Mouse (Mus musculus) kidney, adult 2 months (tissue): ENCODE results near the gene Tasp1. TPM values are rescaled to one million over a fixed set of nuclear protein-coding genes. Genes with fewer than 3 reads are reported as not detected.

Experiments
- DNase-seq: peaks from one replicate; pipeline ENCODE4 v3.0.0; 2021
- H3K27ac ChIP-seq: fragments of 200-500 bp; 2 replicates; pipeline ENCODE4 v1.5.1; 2012; ENCODE audit warnings: low read depth, low read length, control low read depth, inconsistent platforms; ENCODE audit not compliant: insufficient read depth
- H3K27me3 ChIP-seq: fragments of 200-500 bp; replicated peaks from 2 replicates; pipeline ENCODE4 v1.6.1; 2012; ENCODE audit warnings: mild to moderate bottlenecking, moderate library complexity, low read length, inconsistent platforms; ENCODE audit not compliant: control insufficient read depth, insufficient read depth
- H3K36me3 ChIP-seq: fragments of 200-500 bp; 2 replicates; pipeline ENCODE4 v1.6.1; 2012; ENCODE audit warnings: mild to moderate bottlenecking, moderate library complexity, low read length, inconsistent platforms; ENCODE audit not compliant: control insufficient read depth, insufficient read depth
- H3K4me1 ChIP-seq: fragments of 200-500 bp; 2 replicates; pipeline ENCODE4 v1.6.1; 2011; ENCODE audit warnings: low read length; ENCODE audit not compliant: control insufficient read depth, insufficient read depth
- H3K4me3 ChIP-seq: fragments of 200-500 bp; 2 replicates; pipeline ENCODE4 v1.5.1; 2011; ENCODE audit warnings: mild to moderate bottlenecking, low read depth, low read length, control low read depth; ENCODE audit not compliant: insufficient read depth
- CTCF ChIP-seq: fragments of 200-500 bp; conservative IDR thresholded peaks from 2 replicates; pipeline ENCODE4 v1.5.1; 2011; ENCODE audit warnings: low read depth, mild to moderate bottlenecking, control low read depth, low read length, moderate library complexity, mixed read lengths; ENCODE audit not compliant: insufficient read depth, insufficient read length
- POLR2A ChIP-seq: fragments of 200-500 bp; IDR thresholded peaks from one replicate; pipeline ENCODE4 v1.6.1; 2011; ENCODE audit warnings: low read depth, low read length, control low read depth
- WGBS: fragments of 180-500 bp; shearing (Covaris S2); methylation state at CpG from one replicate; pipeline ENCODE4 v1.1.7; 2018; 5-methylcytosine and 5-hydroxymethylcytosine counted together
- polyA plus RNA-seq: library from polyadenylated mRNA; depleted of rRNA; stranded (reverse); fragments of >200 nt; gene quantifications from 2 replicates; pipeline ENCODE4 v1.2.3, GENCODE M21; 2012

The Tasp1 gene
- polyA plus RNA-seq, 1 experiment = 5.0 TPM

- peaks cover 3% of the 10 kb centered on the region for H3K36me3 ChIP-seq
- DNase-seq = no peak
- H3K4me3 ChIP-seq = no peak overlapping the region
- WGBS = 91% methylated on average over 2 of the region's 2 CpGs
- no peak overlapping the region for H3K27ac ChIP-seq
- no peak for TF ChIP-seq POLR2A
- no peaks in the 10 kb centered on the region for H3K4me1 ChIP-seq
- no peaks in the 10 kb centered on the region for H3K27me3 ChIP-seq
Observed at GRCm38 (mm10) chr2:140051607-140052126, 14.9 kb downstream of the Tasp1 start.

- no peak for DNase-seq
- TF ChIP-seq POLR2A (no peak), CTCF (no peak)
- H3K4me3 ChIP-seq = no peak overlapping the region
- no peaks in the 10 kb centered on the region; the same call in 1 of the 2 replicates for H3K36me3 ChIP-seq
- no peaks in the 10 kb centered on the region for H3K27me3 ChIP-seq
- WGBS = 77% methylated on average over 2 of the region's 2 CpGs
- H3K4me1 ChIP-seq = no peaks in the 10 kb centered on the region
- no peak overlapping the region for H3K27ac ChIP-seq
Observed at GRCm38 (mm10) chr2:140042522-140043131, 24.0 kb downstream of the Tasp1 start.

GRCm38 (mm10) chr2:140042081-140042480 lies 24.5 kb downstream of the Tasp1 start:
- Histone ChIP-seq H3K4me1 (no peaks in the 10 kb centered on the region), H3K4me3 (no peak overlapping the region), H3K36me3 (no peaks in the 10 kb centered on the region), H3K27ac (no peak overlapping the region), H3K27me3 (no peaks in the 10 kb centered on the region)
- DNase-seq = no peak
- no peak for TF ChIP-seq POLR2A
- TF ChIP-seq CTCF = no peak
- WGBS = 77% methylated on average over 10 of the region's 10 CpGs

DNA sequence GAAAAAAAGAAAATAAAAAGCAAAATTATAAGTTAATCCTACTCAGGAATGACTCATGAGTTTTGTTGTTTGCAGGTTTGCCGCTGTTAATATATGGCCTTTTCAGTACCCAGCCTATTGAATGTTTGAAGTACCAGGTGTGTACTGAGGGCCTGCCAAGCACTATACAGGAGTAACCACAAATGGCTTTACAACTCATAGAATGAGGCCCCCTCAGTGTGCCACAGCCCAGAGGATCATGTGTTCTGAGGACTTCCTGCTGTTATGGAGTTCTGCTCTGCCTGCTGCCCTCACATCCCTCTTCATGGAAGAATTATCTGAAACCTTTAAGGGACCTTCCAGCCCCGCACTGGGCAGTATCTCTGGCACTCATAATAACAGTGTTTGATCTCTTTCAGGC lies 29.1 kb downstream of the Tasp1 start:
- Histone ChIP-seq H3K27ac (no peak overlapping the region), H3K4me3 (no peak overlapping the region), H3K36me3 (no peaks in the 10 kb centered on the region), H3K4me1 (no peaks in the 10 kb centered on the region), H3K27me3 (no peaks in the 10 kb centered on the region)
- 89% methylated on average over 2 of the region's 2 CpGs for WGBS
- no peak for TF ChIP-seq CTCF
- no peak for TF ChIP-seq POLR2A
- no peak for DNase-seq

- no peak overlapping the region for H3K4me3 ChIP-seq
Observed at GRCm38 (mm10) chr2:140036854-140037253, 29.8 kb downstream of the Tasp1 start.

DNA sequence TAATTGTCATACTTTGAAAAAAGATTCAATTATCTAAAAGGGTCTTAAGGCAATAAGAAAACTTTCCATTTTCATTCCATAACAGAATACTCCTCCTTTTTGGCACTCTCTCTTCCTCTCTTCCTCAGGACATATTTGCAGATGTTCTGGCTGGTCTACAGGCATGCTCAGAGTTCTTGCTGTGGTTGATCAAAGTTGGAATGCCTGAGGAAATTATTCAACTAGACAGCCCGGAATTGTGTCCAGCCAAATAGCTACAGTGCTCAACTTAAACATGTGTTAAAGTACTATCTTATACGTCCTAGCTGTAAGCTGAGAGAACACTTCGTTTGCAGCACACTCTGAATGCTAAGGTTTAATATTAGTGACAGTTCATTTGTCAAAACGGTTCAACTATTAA lies 41.7 kb downstream of the Tasp1 start:
- Histone ChIP-seq H3K27me3 (no peaks in the 10 kb centered on the region), H3K4me3 (no peak overlapping the region), H3K27ac (no peak overlapping the region), H3K4me1 (no peaks in the 10 kb centered on the region), H3K36me3 (no peaks in the 10 kb centered on the region)
- WGBS = 53% methylated on average over 4 of the region's 4 CpGs
- TF ChIP-seq POLR2A = no peak
- no peak for TF ChIP-seq CTCF
- no peak for DNase-seq

More at GRCm38 (mm10) chr2:140036854-140037253, 29.8 kb downstream of the Tasp1 start:
- no peaks in the 10 kb centered on the region for H3K27me3 ChIP-seq
- H3K36me3 ChIP-seq = no peaks in the 10 kb centered on the region
- H3K27ac ChIP-seq = no peak overlapping the region
- H3K4me1 ChIP-seq = no peaks in the 10 kb centered on the region
- no peak for DNase-seq
- TF ChIP-seq POLR2A = no peak
- no peak for TF ChIP-seq CTCF

DNA sequence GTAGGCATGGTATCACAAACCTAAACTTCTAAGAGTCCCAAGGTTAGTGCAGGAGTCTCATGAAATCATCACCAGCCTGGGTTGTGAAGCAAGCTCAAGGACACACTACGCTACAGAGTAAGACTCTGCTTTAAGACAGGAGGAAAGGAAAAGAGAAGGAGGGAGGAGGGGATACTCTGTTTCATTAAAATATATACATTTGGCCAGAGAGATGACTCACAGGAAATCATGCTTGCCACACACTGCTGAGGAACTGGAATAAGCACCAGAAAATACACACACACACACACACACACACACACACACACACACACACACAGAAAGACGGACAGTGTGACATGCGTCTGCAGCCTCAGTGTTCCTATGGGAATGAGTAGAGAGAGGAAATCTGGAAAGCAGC lies 59.2 kb downstream of the Tasp1 start:
- H3K4me3 ChIP-seq = no peak overlapping the region
- TF ChIP-seq CTCF (no peak), POLR2A (no peak)
- H3K36me3 ChIP-seq = no peaks in the 10 kb centered on the region; the same call in 1 of the 2 replicates
- H3K27me3 ChIP-seq = no peaks in the 10 kb centered on the region
- no peaks in the 10 kb centered on the region for H3K4me1 ChIP-seq
- DNase-seq = no peak
- H3K27ac ChIP-seq = no peak overlapping the region
- WGBS = 95% methylated on average over 3 of the region's 3 CpGs

GRCm38 (mm10) chr2:139998170-139998569 lies 68.4 kb downstream of the Tasp1 start:
- no peaks in the 10 kb centered on the region for H3K36me3 ChIP-seq
- H3K27me3 ChIP-seq = no peaks in the 10 kb centered on the region
- no peak for DNase-seq
- no peaks in the 10 kb centered on the region for H3K4me1 ChIP-seq
- WGBS = 97% methylated on average over 2 of the region's 2 CpGs
- H3K4me3 ChIP-seq = no peak overlapping the region
- H3K27ac ChIP-seq = no peak overlapping the region
- TF ChIP-seq POLR2A (no peak), CTCF (no peak)
